Mouse (Mus musculus) stomach, postnatal 0 days (tissue): ENCODE measurements around the gene Fuca1. TPM values are rescaled to one million over a fixed set of nuclear protein-coding genes. Genes with fewer than 3 reads are reported as not detected.

ENCODE experiments used
- ATAC-seq: fragments of 200-750 bp; cut with Nextera tagmentation; 2 replicates; pipeline ENCODE4 v1.8.0; 2017; ENCODE audit not compliant: low FRiP score, low TSS enrichment
- DNase-seq: peaks from one replicate; pipeline ENCODE4 v3.0.0-alpha.2; 2016; ENCODE audit warnings: low spot score
- H3K27ac ChIP-seq: fragments of 300-500 bp; sonication (generic); replicated peaks from 2 replicates; pipeline ENCODE4 v1.5.1; 2014; ENCODE audit warnings: mild to moderate bottlenecking, control low read depth
- H3K27me3 ChIP-seq: fragments of 300-500 bp; sonication (generic); 2 replicates; pipeline ENCODE4 v1.6.1; 2014; ENCODE audit warnings: low read length; ENCODE audit not compliant: control insufficient read depth, insufficient read depth
- H3K36me3 ChIP-seq: fragments of 300-500 bp; sonication (generic); 2 replicates; pipeline ENCODE4 v1.6.1; 2014; ENCODE audit warnings: low read length, mixed read lengths; ENCODE audit not compliant: control insufficient read depth, insufficient read depth
- H3K4me1 ChIP-seq: fragments of 300-500 bp; sonication (generic); replicated peaks from 2 replicates; pipeline ENCODE4 v1.6.1; 2014; ENCODE audit warnings: antibody characterized with exemption; ENCODE audit not compliant: control insufficient read depth, insufficient read depth
- H3K4me2 ChIP-seq: fragments of 300-500 bp; sonication (generic); replicated peaks from 2 replicates; pipeline ENCODE4 v1.6.1; 2014; ENCODE audit warnings: low read depth, mild to moderate bottlenecking, control low read depth, moderate library complexity
- H3K4me3 ChIP-seq: fragments of 300-500 bp; sonication (generic); 2 replicates; pipeline ENCODE4 v1.5.1; 2014; ENCODE audit warnings: low read depth, low read length, control low read depth
- H3K9ac ChIP-seq: fragments of 300-500 bp; sonication (generic); 2 replicates; pipeline ENCODE4 v1.6.1; 2014; ENCODE audit warnings: mild to moderate bottlenecking, low read length, control low read depth, mixed read lengths
- H3K9me3 ChIP-seq: fragments of 300-500 bp; sonication (generic); 2 replicates; pipeline ENCODE4 v1.6.1; 2016; ENCODE audit warnings: low read length; ENCODE audit not compliant: control insufficient read depth
- CTCF ChIP-seq: IDR thresholded peaks from 2 replicates; pipeline ENCODE4 v1.5.1; 2016; ENCODE audit warnings: antibody characterized with exemption, low read depth, mild to moderate bottlenecking, moderate library complexity
- EP300 ChIP-seq: optimal IDR thresholded peaks from 2 replicates; pipeline ENCODE3; 2016; ENCODE audit warnings: antibody characterized with exemption
- WGBS: fragments of 180-500 bp; shearing (Covaris S2); extraction: QIAGEN DNeasy Blood & Tissue Kit; methylation state at CpG from one replicate; pipeline ENCODE4 v1.1.7; 2014; 5-methylcytosine and 5-hydroxymethylcytosine counted together
- polyA plus RNA-seq: library from polyadenylated mRNA; unstranded; fragments of >200 nt; fragmentation: Nextera tagmentation; extraction: Ambion mirVana; gene quantifications from 2 replicates; pipeline ENCODE4 v1.2.1, GENCODE M21; 2015

The Fuca1 gene
- polyA plus RNA-seq, 1 experiment from 2014 or later = 171 TPM

DNA sequence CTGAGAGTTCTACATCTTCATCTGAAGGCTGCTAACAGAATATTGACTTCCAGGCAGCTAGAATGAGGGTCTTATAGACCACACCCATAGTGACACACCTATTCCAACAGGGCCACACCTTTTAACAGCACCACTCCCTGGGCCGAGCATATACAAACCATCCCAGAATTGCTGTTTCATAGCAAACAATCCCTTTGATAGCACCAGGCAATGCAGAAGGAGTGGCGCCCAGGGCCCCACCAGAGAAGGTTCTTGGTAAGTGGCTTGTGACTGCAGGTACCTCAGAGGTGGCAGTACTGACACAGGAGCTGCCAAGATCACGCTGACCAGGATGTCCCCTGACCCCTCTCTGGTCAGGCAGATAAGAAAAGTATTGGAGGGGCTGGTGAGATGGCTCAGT, 32.6 kb downstream of the Fuca1 start:
- H3K9me3 ChIP-seq = no peaks in the 10 kb centered on the region
- no peak overlapping the region for H3K27ac ChIP-seq
- peaks cover 13% of the 10 kb centered on the region for H3K36me3 ChIP-seq
- no peak overlapping the region for H3K4me3 ChIP-seq
- 0 out of 2 replicates have a peak, but pooled peaks cover under 1% of the 10 kb centered on the region for H3K4me1 ChIP-seq
- peak; percentile 63 for ATAC-seq
- WGBS = 68% methylated on average over 3 of the region's 3 CpGs
- TF ChIP-seq EP300 (no peak), CTCF (no peak)
- no peak overlapping the region for H3K4me2 ChIP-seq
- no peak overlapping the region for H3K9ac ChIP-seq
- H3K27me3 ChIP-seq = no peaks in the 10 kb centered on the region
- peak; percentile 73 for DNase-seq

DNA sequence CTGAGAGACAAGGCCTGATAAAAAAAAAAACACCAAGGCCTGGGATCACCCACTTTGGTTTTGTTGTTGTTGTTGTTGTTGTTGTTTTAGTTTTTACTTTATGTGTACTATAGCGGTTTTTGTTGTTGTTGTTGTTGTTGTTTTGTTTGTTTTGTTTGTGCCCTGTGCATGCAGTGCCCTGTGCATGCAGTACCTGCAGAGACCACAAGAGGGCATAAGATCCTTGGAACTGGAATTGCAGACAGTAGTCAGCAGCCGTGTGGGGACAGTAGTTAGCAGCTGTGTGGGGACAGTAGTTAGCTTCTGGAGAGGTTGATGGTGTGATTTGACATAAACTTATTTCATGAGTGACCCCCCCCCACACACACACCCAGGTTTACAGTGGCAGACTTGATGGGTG, 33.7 kb downstream of the Fuca1 start:
- TF ChIP-seq EP300 (no peak), CTCF (peak; percentile 97)
- WGBS = 13% methylated on average over 2 of the region's 2 CpGs
- Histone ChIP-seq H3K36me3 (peaks cover 13% of the 10 kb centered on the region), H3K4me1 (no peaks in the 10 kb centered on the region), H3K9me3 (no peaks in the 10 kb centered on the region), H3K27me3 (no peaks in the 10 kb centered on the region), H3K27ac (no peak overlapping the region), H3K9ac (no peak overlapping the region), H3K4me3 (no peak overlapping the region), H3K4me2 (no peak overlapping the region)
- DNase-seq = peak; percentile 85
- ATAC-seq = no peak

- Histone ChIP-seq H3K4me1 (no peaks in the 10 kb centered on the region), H3K4me3 (no peak overlapping the region), H3K4me2 (no peak overlapping the region), H3K27ac (no peak overlapping the region), H3K9me3 (no peaks in the 10 kb centered on the region), H3K27me3 (no peaks in the 10 kb centered on the region), H3K9ac (no peak overlapping the region), H3K36me3 (peaks cover 17% of the 10 kb centered on the region)
- ATAC-seq (no peak), DNase-seq (no peak)
- TF ChIP-seq CTCF (no peak), EP300 (no peak)
- 76% methylated on average over 9 of the region's 9 CpGs for WGBS
Observed at GRCm38 (mm10) chr4:135955886-135956285, 35.4 kb downstream of the Fuca1 start.

DNA sequence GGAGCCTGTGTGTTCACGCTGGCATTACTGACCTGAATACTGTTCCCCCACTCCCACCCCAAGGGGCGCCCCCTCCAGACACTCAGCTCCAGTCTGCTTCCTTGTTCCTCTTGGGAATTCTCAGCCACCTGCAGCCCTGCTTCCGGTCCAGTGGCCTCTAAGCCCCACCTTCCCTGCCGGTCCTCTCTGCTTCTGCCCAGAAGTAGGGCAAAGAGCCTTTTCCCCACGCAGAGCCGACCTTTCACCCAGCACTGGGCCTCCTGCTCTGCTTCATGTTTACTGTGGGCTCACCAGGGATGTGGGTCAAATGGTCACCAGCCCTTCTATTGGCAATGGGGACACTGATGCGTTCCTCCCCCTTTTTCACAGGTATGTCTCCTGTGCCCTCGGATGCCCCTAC, 37.8 kb downstream of the Fuca1 start:
- ATAC-seq = peak; percentile 80
- peak overlapping the region; percentile 80 for H3K27ac ChIP-seq
- H3K9me3 ChIP-seq = no peaks in the 10 kb centered on the region
- WGBS = 52% methylated on average over 8 of the region's 8 CpGs
- TF ChIP-seq EP300 (no peak), CTCF (no peak)
- no peak overlapping the region for H3K4me3 ChIP-seq
- H3K4me1 ChIP-seq = no peaks in the 10 kb centered on the region
- peak; percentile 90 for DNase-seq
- H3K27me3 ChIP-seq = no peaks in the 10 kb centered on the region
- H3K36me3 ChIP-seq = peaks cover 17% of the 10 kb centered on the region
- no peak overlapping the region for H3K9ac ChIP-seq
- no peak overlapping the region for H3K4me2 ChIP-seq

DNA sequence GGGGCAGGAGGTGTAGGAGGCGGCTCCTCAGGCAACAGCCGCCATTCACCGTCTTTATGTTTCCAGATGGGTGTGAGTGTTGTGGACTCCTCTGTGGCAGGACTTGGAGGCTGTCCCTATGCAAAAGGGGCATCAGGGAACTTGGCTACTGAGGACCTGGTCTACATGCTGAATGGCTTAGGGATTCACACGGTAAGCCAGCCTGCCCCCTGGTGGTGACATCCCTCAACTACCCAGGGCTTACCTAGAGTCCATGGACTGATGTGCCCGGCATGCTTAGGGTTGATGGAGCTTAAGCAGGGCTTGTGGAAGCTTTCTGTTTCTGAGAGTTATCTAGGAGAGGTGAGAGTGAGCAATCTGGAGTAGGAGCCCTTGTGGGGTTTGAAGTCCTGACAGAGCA, 40.2 kb downstream of the Fuca1 start:
- Histone ChIP-seq H3K9ac (no peak overlapping the region), H3K27ac (no peak overlapping the region), H3K4me3 (no peak overlapping the region), H3K4me2 (no peak overlapping the region), H3K36me3 (peaks cover 13% of the 10 kb centered on the region), H3K9me3 (no peaks in the 10 kb centered on the region), H3K27me3 (no peaks in the 10 kb centered on the region), H3K4me1 (no peaks in the 10 kb centered on the region)
- ATAC-seq (no peak), DNase-seq (peak; percentile 91)
- TF ChIP-seq CTCF (peak; percentile 95), EP300 (no peak)
- WGBS = 31% methylated on average over 5 of the region's 5 CpGs

DNA sequence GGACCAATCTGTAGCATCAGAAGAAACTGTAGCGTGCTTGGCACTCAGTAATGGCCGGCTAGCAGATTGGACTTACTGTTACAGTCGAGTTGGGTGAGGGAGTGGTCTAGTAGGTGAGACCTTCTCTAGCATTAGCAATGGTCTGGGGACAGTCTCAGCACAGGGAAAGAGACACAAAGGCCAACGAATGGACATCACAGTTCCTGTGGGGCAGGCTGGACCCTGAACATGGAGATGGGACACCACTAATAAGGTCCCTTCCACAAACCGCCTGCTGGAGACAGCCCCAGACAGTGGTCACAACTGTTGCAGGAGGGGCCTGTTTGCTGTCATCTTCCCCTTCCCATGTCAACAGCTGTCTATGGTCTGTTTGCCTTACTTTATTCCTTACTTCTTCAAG, 41.2 kb downstream of the Fuca1 start:
- no peak for TF ChIP-seq CTCF
- no peak for TF ChIP-seq EP300
- 93% methylated on average over 5 of the region's 5 CpGs for WGBS
- Histone ChIP-seq H3K27me3 (no peaks in the 10 kb centered on the region), H3K9me3 (no peaks in the 10 kb centered on the region), H3K36me3 (peaks cover 12% of the 10 kb centered on the region), H3K4me3 (no peak overlapping the region), H3K27ac (no peak overlapping the region), H3K4me2 (no peak overlapping the region), H3K4me1 (no peaks in the 10 kb centered on the region), H3K9ac (no peak overlapping the region)
- DNase-seq = no peak
- ATAC-seq = no peak
